Comparison of ENCODE assay signal across 19 mouse cellular contexts in genomic region chr4:123152003-123152402, GRCm38 (mm10). TPM values are rescaled to one million over a fixed set of nuclear protein-coding genes. Genes with fewer than 3 reads are reported as not detected.
"Had no signal": no experiment of that assay in that cellular context is flagged by ENCODE, and none has a peak within 500 bp of the region (broad histone marks: within the 10 kb centered on the region; RNA-seq: fewer than 3 reads in every experiment).

No protein-coding gene starts in this region.

- H3K27ac ChIP-seq: limb, embryonic 12.5 days; liver, embryonic 13.5 days; lung, embryonic 15.5 days; macrophage; midbrain, embryonic 15.5 days; neural tube, embryonic 13.5 days; stomach, embryonic 15.5 days had no signal

- H3K4me1 ChIP-seq: limb, embryonic 12.5 days; liver, embryonic 13.5 days; lung, embryonic 15.5 days; midbrain, embryonic 15.5 days; neural tube, embryonic 13.5 days; stomach, embryonic 15.5 days had no signal

- H3K36me3 ChIP-seq: limb, embryonic 12.5 days; liver, embryonic 13.5 days; lung, embryonic 15.5 days; midbrain, embryonic 15.5 days; neural tube, embryonic 13.5 days; stomach, embryonic 15.5 days had no signal

- H3K9me3 ChIP-seq: limb, embryonic 12.5 days; liver, embryonic 13.5 days; lung, embryonic 15.5 days; midbrain, embryonic 15.5 days; neural tube, embryonic 13.5 days; stomach, embryonic 15.5 days had no signal

- H3K4me3 ChIP-seq: limb, embryonic 12.5 days; liver, embryonic 13.5 days; lung, embryonic 15.5 days; megakaryocyte, embryonic 14.5 days; midbrain, embryonic 15.5 days; neural tube, embryonic 13.5 days; stomach, embryonic 15.5 days had no signal

- ATAC-seq: liver, postnatal 0 days; midbrain, embryonic 15.5 days had no signal

- H3K4me2 ChIP-seq: limb, embryonic 12.5 days; liver, embryonic 13.5 days; lung, embryonic 15.5 days; midbrain, embryonic 11.5 days; midbrain, embryonic 15.5 days; neural tube, embryonic 13.5 days; stomach, embryonic 15.5 days had no signal

- DNase-seq: kidney, adult 8-10 months; kidney, postnatal 36 days; liver; liver, embryonic 13.5 days; liver, postnatal 0 days; lung, postnatal 14 days; right cerebral cortex, postnatal 14 days had no signal

- H3K9ac ChIP-seq: limb, embryonic 12.5 days; liver, embryonic 13.5 days; liver, postnatal 0 days; lung, embryonic 15.5 days; midbrain, embryonic 15.5 days; neural tube, embryonic 13.5 days; stomach, embryonic 15.5 days had no signal

- H3K27me3 ChIP-seq: lung, embryonic 15.5 days; midbrain, embryonic 15.5 days; neural tube, embryonic 13.5 days; stomach, embryonic 15.5 days had no signal

RNA-seq across cellular contexts. Expression of gene Hpcal4, which starts 31.0 kb away (rescaled TPM):
- polyA plus RNA-seq: liver, embryonic 13.5 days; liver, postnatal 0 days; macrophage; spleen, adult 2 months had no signal

RNA-seq across cellular contexts. Expression of gene Oxct2b, which starts 35.9 kb away (rescaled TPM):
- total RNA-seq: layer of hippocampus, postnatal 25 days had no signal
- polyA plus RNA-seq: kidney, embryonic 16.5 days; limb, embryonic 12.5 days; liver, embryonic 13.5 days; liver, postnatal 0 days; lung, embryonic 15.5 days; macrophage had no signal

RNA-seq across cellular contexts. Expression of gene Bmp8b, which starts 47.0 kb away (rescaled TPM):
- polyA plus RNA-seq: macrophage had no signal

RNA-seq across cellular contexts. Expression of gene Nt5c1a, which starts 49.3 kb away (rescaled TPM):
- polyA plus RNA-seq: limb, embryonic 12.5 days; liver, embryonic 13.5 days; liver, postnatal 0 days; lung, embryonic 15.5 days; macrophage; midbrain, embryonic 11.5 days; midbrain, embryonic 15.5 days; neural tube, embryonic 13.5 days; spleen, adult 2 months; stomach, embryonic 15.5 days; thymus, postnatal 0 days had no signal
